Mouse (Mus musculus): ENCODE data around the gene Lipe.

Gene Lipe

DNA sequence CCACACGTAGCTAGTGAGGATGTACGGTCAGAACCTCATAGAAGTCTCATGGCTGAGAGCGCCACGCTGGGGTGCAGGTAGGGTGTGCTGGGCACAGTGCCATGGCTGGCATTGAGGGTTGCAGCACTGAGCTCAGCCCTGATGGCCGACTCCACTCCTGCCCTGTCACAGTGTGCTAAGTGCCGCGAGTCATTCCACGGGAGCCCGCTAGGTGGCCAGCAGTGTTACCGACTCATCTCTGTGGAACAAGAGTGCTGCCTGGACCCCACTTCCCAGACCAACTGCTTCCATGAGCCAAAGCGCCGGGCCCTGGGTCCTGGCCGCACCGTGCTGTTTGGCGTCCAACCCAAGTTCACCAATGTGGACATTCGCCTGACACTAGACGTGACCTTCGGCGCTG, 35.4 kb downstream of the Lipe start:
- DNase-seq (ENCODE audit: low spot score in 2 of 2), result no peak

DNA sequence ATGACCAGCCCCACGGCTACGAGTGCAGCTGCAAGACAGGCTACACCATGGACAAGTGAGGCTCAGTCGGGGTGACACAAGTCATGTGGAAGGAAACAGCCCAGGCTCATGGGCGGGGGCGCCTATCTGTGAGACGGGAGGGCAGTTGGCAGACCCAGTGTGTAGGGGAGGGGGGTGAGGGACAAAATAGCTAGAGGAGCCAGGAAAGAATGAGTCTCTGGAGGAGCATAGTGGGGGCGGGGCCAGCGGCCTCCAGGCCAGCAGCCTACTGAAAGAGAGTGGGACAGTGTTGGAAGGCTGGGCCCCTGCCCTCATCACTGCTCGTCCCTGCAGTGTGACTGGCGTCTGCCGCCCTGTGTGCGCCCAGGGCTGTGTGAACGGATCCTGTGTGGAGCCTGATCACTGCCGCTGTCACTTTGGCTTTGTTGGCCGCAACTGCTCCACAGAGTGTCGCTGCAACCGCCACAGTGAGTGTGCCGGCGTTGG, 39.7 kb downstream of the Lipe start:
- DNase-seq (ENCODE audit: low spot score in 2 of 2), result no peak

DNA sequence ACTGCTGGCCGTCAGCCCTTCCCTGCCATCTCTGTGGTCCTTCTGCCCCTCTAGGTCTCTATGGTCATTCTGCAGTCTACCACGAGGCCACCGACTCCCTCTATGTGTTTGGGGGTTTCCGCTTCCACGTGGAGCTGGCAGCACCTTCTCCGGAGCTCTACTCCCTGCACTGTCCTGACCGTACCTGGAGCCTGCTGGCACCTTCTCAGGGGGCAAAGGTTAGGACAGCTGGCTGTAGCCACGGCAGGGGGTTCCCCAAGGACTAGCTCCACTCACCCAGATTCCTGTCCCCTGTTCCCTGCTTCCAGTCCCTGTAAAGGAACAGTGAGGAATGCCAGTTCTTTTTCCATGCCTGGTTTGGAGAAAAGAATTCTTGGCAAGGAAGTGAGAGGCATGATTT, 49.6 kb downstream of the Lipe start:
- DNase-seq (ENCODE audit: low spot score in 2 of 2), result no peak

DNA sequence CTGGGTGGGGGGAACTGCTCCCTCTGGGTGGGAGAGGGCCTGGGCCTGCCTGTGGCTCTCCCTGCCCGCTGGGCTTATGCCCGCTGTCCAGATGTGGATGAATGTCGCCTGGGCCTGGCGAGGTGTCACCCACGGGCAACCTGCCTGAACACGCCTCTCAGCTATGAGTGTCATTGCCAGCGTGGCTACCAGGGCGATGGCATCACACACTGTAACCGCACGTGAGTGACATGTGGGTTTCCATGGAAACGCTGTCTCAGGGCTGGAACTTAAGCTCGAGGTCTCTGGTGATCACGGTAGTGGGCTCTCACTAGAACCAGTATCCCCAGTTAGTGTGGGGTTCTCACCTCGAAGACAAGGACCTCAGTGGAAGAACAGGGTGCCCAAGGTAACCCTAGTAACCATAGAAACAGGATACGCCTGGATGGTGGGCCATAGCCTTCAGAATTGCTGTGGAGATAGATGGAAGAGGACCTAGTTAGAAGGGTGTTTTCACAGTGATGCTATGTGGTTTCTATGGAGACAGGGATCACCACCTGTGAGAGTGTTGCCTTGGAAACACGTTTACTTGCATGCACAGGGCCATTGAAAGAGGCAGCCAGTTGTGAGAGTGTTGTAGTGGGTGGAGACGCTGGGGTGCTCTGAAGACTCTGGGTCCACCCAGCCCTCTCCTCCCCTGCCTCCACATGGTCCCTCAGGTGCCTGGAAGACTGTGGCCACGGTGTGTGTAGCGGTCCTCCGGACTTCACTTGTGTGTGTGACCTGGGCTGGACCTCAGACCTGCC, 57.3 kb downstream of the Lipe start:
- DNase-seq (ENCODE audit: low spot score in 2 of 2), result peak in 1 of 2 experiments; percentile 51

DNA sequence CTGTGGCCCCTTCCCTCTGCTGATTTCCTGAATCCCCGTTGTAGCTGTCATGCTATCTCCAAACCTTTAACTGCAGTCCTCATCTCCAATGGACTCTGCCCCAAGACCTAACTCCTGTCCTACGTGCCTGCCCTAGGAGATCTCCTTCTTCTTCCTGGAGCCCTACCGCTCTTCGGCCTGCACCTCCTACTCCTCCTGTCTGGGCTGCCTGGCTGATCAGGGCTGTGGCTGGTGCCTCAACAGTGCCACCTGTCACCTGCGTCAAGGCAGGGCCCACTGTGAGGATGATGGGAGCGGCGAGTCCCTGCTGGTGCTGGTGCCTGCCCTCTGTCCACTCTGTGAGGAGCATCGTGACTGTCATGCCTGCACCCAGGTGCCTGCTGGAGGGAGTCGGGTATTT, 59.2 kb downstream of the Lipe start:
- DNase-seq (ENCODE audit: low spot score in 2 of 2), result no peak

DNA sequence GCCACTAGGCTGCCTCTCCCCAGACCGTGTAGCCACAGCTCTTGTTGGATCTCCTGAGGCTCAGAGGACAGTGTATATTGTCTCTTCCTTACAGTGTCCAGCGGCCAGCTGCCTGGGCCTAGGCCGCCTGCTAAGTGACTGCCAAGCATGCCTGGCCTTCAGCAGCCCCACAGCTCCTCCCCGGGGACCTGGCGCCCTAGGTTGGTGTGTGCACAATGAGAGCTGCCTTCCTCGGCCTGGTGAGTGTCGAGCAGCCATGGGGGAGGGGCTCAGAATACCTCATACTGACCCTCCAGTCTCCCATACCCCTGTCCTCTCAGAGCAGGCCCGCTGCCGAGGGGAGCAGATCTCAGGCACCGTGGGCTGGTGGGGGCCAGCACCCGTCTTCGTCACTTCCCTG, 64.0 kb downstream of the Lipe start:
- DNase-seq (ENCODE audit: low spot score in 2 of 2), result no peak

DNA sequence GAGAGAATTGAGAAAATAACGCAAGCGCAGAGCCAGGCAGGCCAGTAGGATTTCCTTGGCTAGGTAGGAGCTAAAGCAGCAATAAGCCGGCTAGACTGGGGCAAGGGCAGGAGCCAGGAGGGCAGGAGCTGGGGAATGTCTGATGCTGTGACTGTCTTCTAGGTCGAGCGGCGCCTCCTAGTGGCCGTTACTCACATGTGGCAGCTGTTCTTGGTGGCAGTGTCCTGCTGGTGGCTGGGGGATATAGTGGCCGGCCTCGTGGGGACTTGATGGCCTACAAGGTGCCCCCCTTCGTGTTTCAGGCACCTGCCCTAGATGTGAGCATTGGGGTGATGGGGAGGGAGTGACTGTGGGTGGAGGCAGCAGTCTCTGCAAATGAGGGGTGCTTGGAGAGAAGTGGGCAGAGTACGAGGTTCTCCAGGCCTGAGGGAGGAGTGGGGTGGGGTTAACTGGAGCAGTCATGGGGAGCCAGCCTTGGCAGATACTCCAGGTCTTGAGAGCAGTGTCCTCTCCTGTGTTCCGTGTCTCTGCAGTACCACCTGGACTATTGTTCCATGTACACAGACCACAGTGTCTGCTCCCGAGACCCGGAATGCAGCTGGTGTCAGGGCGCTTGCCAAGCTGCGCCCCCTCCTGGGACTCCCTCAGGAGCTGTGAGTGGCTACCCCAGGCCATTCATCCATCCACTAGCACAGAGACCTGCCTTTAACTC, 64.8 kb downstream of the Lipe start:
- peak in 1 of 2 experiments; percentile 55 for DNase-seq (ENCODE audit: low spot score in 2 of 2)
